Mouse (Mus musculus) adrenal gland, postnatal 25 days (tissue): ENCODE measurements around the gene Zc3h8. TPM values are rescaled to one million over a fixed set of nuclear protein-coding genes. Genes with fewer than 3 reads are reported as not detected.

Experiments
- DNase-seq: peaks from one replicate; pipeline ENCODE4 v3.0.0; 2021; ENCODE audit warnings: mixed read lengths
- microRNA-seq, 2 experiments: library from miRNA; unstranded; fragments of <30 nt; microRNA quantifications; one replicate each; pipeline ENCODE4 v1.2.0; 2021
- total RNA-seq: library from RNA; stranded (reverse); gene quantifications from 2 replicates; pipeline ENCODE4 v1.2.3, GENCODE M21; 2021

The Zc3h8 gene
- total RNA-seq, 1 experiment from 2014 or later, result 4.9 TPM

DNA sequence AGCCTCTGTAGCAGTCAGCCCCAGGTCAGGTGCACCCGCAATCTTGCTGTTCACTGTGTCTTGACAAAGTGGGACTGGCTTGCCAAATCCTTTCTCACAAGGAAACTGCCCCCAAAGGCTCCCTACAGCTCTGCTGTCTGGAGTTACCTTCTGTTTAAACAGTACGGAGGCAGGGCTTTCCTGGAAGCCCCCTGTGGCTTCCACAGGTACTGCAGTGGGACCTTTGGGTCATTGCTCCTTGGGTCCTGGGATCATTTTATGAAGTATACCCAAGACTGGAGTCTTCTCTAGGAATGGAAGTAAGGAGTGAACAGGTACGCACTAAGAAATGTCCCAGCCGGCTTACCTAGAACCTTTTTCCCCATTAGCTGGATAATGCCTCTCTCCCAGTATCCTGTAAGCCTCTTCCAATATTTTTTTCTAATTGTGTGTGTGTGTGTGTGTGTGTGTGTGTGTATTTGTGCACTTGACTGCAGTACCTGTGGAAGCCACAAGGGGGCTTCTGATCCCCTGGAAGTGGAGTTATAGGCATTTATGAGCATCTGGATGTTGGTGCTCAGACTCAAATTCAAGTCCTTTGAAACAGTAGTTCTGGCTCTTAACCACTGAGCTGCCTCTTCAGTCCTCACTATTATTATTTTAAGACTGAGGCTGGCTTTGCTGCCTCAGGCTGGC, 53.1 kb downstream of the Zc3h8 start:
- DNase-seq, result no peak

DNA sequence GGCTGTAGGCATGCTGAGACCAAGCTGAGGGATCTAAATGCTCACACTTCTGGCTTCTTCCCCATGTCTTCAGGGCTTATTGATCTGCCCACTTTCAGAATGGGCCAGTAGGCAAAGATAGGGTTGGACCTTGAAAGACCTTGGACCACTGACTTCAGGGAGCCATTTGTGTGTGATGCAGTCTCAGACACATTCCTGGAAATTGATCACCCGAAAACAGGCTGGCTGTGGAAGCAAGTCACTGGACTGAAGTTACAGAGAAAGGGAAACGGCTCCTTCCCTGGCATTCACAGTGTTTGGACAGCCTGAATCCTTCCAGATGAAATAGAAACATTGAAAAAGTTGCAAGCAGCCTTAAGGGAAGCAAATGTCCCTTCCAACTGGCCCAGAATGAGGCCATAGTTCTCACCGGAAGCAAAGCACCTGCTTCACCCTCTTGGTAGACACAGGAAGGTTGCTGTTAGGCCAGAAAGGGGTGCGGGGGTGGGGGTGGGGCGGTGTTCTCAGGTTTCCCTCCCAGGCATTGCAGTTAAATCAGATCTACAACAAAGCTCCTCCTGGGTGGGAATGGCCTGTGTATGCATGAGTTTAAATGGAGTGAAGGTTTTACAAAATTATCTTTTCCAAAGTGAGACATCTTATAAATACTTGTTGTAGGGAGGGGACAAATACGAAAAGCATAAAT, 55.9 kb downstream of the Zc3h8 start:
- DNase-seq, result no peak

DNA sequence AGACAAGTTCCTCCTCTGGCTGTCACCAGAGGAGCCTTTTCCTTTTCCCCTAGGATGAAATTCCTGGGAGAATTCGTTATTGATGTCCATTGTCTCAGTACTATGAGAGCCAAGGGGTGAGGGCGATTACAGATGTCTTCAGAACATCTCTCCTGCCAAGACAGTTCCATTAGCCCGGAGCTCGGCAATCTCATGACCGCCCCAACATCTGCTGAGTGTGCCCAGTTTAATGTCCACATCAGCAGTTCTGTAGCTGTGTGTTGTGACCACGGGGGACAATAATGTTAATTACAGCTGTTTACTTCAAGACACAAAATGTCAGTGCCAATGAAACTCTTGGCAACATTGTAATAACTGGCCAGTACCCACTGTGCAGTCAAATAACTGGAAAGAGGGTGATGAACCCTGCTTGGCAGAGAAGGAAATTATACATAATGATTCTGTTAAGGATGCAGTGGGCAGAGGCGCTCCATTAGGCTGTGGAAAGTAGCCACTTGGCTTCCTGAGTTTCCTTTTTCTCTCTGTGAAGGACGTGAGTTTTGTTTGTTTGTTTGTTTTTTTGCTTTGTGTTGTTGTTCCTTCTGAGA, 58.6 kb downstream of the Zc3h8 start:
- DNase-seq, result no peak

DNA sequence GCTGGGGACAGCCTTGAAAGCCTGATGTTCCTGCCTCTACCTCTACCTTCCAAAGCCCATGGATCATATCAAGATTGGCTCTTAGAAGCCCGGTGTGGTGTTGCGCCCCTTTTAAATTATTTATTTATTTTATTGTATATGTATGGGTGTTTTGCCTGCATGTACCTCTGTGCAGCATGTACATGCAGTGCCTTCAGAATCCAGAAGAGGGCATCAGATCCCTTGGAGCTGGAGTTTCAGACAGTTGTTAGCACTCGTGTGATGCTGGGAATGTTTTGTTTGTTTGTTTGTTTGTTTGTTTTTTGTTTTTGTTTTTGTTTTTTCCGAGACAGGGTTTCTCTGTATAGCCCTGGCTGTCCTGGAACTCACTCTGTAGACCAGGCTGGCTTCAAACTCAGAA, 62.6 kb downstream of the Zc3h8 start:
- DNase-seq, result no peak

Small RNA genes lying within 50 kb of the gene (microRNA-seq; reads per million reads assigned to microRNA genes)
- 0 reads per million in 2 experiments for gene Gm22859

Other genes starting within 250 kb of the Zc3h8 start
- 6.6 and 9.9 TPM in 2 replicates for gene Mertk, start 245.1 kb downstream of the Zc3h8 start, total RNA-seq
- gene Tmem87b, start 126.0 kb downstream of the Zc3h8 start, total RNA-seq, result 45.8 and 55.4 TPM in 2 replicates
- 2.2 and 3.6 TPM in 2 replicates for gene Fbln7, start 81.1 kb downstream of the Zc3h8 start, total RNA-seq
- gene Zc3h6, start 23.3 kb upstream of the Zc3h8 start, total RNA-seq, result 6.5 and 9.9 TPM in 2 replicates
- gene Gm10762, start 23.6 kb upstream of the Zc3h8 start, total RNA-seq, result 4.8 and 5.9 TPM in 2 replicates
- gene Vinac1, start 104.1 kb upstream of the Zc3h8 start, total RNA-seq, result 0.15 TPM in 1 of 2 replicates, not detected in the other
- 8.9 and 12.4 TPM in 2 replicates for gene Ttl, start 121.9 kb upstream of the Zc3h8 start, total RNA-seq
- gene Polr1b, start 156.9 kb upstream of the Zc3h8 start, total RNA-seq, result 21.6 and 23.5 TPM in 2 replicates
- gene Chchd5, start 185.6 kb upstream of the Zc3h8 start, total RNA-seq, result 25.0 and 27.7 TPM in 2 replicates